Mouse (Mus musculus): ENCODE results near the gene Plp2.
"Not testable (repeated sequence)": the region's sequence is repeated elsewhere in the genome, so short reads cannot be mapped to it uniquely, and the experiment has no call there.

The Plp2 gene

GRCm38 (mm10) chrX:7670921-7671623 is at the start of gene Plp2:
TSS of gene Plp2 (minus strand) at chrX:7671390.
- peak; percentile 57 for DNase-seq

- DNase-seq: peak; percentile 29
Observed at GRCm38 (mm10) chrX:7716058-7716457, 44.9 kb upstream of the Plp2 start.

GRCm38 (mm10) chrX:7714135-7714899 is 43.1 kb upstream of the Plp2 start, which contains the start of gene Wdr45:
TSS of gene Wdr45 (plus strand) at chrX:7714333.
- peak; percentile 98 for DNase-seq

GRCm38 (mm10) chrX:7713764-7714134 is 42.6 kb upstream of the Plp2 start:
- not testable (repeated sequence) for DNase-seq

- peak; percentile 94 for DNase-seq
Observed at GRCm38 (mm10) chrX:7696954-7697381, 25.8 kb upstream of the Plp2 start, which contains the start of gene Gpkow. TSS of gene Gpkow (plus strand) at chrX:7697131.

DNA sequence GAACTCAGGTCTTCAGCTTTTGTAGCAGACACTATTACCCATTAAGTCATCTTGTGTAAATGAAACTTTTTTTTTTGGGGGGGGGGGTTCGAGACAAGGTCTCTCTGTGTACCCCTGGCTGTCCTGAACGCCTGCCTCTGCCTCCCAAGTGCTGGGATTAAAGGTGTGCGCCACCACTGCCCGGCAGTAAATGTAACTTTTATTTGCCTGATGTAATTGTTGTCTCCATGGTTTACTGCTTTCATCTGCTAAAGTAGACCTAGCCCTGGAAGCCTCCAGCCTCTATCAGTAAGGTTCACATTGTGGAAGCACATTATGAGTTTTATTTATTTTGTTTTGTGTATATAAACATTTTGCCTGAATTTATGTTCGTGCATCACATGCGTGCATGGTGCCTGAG is 25.3 kb upstream of the Plp2 start:
- no peak for DNase-seq

DNA sequence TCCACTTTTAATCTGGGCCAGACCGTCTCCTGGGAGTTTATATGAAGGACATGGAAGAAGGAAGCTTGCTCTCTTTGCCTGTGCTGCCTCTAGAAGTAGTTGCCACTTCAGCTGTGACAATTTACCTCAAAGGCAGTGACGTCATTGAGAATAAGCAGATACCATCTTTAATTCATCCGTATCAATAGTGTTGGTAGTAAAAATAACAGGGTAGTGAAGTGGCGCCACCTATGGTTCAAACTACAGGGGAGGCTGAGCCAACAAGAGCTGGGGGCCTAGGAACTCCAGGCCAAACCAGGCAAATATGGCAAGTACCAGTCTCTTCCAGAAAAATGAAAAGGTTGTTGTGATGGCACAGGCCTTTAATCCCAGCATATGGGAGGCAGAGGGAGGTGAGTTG is 21.7 kb upstream of the Plp2 start:
- peak; percentile 68 for DNase-seq

GRCm38 (mm10) chrX:7690486-7690885 is 19.3 kb upstream of the Plp2 start:
- DNase-seq: peak; percentile 50

DNA sequence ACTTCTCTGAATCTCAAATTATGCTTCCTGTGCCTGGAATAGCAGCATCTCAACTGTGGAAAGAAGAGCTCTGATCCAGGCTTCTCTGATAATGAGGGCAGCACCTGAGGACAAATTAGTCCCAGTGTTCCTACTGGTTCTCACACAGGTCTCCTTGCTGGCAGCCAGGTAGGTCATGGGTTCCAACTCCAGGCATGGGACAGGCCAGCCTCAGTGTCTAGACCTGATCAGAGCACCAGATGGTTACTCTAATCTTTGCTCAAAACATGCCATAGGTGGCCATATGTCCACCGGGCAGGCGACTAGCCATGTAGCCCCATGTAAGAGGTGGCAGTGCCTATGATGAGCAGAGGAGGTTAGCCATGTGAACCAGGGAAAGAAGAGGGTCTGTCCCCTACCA is 17.1 kb upstream of the Plp2 start:
- DNase-seq: no peak

DNA sequence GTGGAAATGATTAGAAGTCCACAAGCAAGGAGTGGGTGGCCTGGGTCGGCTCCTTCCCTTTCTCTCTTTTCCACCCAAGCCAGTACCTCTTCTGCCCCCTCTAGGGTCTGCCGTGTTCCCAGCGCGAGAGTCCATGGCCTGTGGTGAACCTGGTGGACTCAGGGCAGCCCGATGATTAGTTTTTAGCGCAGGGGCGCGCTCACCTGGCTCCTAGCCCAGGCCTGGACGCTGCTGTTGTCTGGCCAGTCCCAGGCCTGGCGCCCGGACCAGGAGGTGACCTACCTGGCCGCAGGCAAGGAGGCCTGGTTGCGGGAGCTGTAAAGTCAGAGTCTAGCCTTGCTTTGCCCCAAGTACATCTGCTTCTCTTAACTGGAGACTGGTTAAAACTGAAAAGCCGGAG is 9.7 kb upstream of the Plp2 start, which contains the start of gene Magix:
Magix (minus strand) TSS at position 388 of the 400 bp plus-strand sequence.
- peak; percentile 33 for DNase-seq

DNA sequence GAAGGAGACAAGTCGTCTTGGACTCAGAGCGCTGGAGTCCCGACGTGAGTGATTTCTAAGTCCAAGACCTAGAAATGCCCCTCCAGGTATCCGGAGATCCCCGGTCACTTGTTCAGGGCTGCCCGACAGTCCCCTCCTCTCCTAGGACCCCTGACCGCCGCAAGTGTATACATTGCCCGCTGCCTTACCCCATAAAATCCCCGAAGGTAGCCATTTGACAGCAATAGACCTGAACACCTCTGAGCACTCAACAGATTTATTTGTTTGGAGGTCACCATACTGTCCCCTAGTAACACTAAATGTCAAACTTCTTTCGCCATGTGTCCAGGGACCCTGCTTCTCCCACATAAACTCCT is 8.8 kb upstream of the Plp2 start:
- no peak for DNase-seq

GRCm38 (mm10) chrX:7679405-7680056 is 8.3 kb upstream of the Plp2 start:
- peak; percentile 95 for DNase-seq

DNA sequence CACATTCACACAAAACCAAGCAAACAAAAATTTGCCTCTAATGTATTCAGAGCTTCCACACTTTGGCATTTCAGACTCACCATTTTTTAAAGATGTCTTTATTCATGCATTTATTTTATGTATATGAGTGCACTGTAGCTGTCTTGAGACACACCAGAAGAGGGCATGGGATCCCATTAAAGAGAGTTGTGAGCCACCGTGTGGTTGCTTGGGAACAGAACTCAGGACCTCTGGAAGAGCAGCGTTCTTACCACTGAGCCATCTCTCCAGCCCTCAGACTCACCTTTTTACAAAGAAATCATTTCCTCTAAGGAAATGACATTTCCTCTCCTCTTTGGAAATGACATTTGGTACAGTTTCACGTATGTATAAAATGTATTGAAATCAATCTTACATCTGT is 7.8 kb upstream of the Plp2 start:
- no peak for DNase-seq

DNA sequence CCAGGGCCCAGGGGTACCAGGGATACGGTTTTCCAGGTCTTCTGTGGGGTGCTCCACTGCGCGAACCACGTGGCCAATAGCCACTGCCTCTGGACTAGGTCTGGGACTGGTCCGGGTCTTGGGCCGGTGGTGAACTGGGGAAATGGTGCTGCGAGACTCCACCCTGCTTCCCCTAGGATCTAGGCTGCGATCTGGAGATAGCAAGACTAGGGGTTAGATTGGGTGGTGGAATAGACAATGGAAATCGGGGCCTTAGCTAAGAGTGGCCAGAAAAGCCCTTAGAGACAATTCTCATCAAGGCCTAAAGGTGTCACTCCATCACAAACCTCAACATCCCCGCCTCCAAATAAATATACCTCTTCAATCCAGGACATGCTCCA is 3.8 kb upstream of the Plp2 start:
- DNase-seq: no peak

DNA sequence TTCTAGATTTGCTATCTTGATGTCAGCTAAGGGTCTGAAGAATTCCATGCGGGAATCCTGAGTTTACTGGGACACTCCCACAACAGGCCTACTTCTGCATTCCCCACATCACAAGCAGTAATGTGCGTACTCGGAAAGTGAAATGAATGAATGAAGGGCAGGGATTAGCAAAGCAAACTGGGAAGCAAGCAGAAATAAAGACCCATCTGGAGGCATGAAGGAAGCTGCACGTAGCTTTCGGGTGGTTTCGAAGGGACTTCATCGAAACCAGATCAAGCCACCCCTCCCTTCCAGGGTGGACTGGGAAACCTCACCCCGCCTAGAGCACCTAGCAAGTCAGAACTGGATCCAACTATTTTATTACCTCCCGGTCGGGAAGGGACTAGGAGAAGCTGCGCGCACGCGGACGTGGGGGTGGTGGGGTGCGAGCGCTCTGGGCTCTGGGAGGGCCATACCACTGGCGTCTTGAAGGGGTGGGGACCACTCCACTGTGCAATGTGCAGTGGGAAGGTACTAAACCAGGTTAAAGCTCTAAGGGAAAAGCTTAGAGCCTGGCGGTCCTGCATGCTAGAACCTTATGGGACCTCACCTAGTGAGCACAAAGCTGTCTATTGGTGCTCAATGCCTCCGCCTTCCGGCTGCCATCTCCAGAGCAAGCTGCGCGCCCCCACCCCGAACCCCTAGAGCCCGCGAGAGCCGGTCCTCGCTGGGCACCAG is 3.3 kb upstream of the Plp2 start:
- peak; percentile 13 for DNase-seq

- DNase-seq: peak; percentile 63
Observed at GRCm38 (mm10) chrX:7673578-7674281, 2.5 kb upstream of the Plp2 start.

DNA sequence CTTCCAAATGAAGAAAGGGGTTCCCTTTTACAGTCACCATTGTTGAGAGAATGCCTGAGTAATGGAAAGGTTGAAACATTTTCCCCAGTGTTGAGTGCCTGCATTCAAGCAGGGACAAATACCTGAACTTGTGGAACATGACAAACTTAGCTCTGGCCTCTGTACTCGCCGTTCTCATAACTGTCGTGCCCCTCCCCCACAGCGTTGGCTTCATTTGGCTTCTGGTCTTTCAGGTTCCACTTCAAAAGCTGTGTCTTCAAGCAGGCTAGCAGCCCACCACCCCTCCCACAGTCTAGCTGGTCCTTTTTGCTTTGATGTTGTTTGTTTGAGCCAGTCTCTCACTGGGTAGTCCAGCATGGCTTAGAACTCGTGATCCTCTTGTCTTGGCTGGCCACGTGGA is 1.5 kb upstream of the Plp2 start:
- DNase-seq: peak; percentile 63

DNA sequence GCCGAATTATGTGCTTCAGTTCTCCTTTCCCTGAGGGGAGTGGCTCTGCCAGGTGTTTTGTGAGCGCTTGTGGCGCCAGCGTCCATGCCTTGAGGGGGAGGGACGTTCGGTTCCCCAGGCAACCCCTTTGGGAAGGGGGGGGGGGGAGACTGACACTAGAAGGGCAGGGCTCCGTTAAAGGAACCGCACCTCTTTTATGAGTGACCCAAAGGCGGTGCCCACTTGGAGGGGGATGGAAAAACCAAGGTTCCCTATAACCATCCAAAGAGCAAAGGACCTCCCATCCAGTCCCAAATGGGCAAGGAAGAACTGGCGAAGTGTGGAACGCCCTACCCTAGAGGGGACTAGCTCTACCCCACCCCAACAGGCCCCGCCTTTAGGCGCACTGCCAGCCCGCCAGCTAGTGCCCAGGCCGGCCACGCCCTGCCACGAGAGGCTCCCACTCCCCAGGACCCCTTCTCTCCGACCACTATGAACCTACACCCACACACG is 754 bp downstream of the Plp2 start:
- DNase-seq: peak; percentile 84

DNA sequence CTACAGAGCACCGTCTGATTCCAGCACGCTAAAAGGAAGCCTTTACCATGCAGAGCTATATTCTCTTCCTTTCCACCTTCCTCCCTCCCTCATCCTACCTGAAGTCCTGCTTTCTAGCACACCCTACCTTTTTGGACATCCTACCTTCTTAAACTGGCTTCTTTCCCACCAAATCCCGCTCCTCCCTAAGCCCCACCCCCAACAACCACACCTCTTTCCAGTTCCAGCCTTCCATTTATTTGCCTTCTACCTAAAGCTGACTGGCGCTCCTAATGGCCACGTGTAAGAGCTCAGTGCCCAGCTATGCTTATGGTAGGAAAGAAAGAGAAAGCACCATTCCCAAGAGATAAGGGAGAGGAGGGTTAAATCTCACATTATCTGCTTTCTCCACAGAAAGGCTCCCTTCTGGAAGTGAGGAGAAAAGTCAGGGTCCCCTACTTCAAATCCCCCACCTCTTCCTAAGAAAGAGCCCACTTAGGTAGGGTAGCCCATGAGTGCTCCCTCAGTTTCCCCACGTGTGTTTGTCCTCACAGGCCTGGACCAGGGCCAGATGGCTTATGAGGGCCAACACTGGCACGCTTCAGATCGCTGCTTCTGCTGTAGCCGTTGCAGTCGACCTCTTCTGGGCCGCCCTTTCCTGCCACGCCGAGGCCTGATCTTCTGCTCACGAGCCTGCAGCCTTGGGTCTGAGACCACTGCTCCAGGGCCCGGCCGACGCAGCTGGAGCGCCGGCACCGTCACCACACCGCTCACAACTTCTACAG is 5.3 kb downstream of the Plp2 start:
- no peak for DNase-seq

- no peak for DNase-seq
Observed at GRCm38 (mm10) chrX:7664791-7665190, 6.4 kb downstream of the Plp2 start.

DNA sequence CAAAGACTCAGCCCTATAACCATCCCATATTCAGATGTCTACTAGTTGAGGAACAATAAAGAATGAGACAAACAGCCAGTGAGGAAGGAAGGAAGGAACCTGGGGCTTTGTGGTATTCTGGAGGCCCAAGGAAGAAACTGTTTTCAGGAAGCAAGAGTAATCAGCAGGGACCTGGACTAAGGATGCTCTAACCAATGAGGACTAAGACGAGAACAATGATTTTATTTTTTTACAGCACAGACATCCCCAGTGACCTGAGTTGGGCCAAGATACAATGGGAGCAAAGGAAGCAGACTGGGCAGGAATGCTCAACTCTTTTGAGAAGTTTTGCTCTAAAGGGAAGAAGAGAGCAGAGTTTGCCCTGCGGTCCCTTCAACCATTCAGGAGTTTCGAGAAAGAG is 8.3 kb downstream of the Plp2 start:
- DNase-seq: no peak

All from lung, postnatal 36 days (tissue).